Mouse (Mus musculus): ENCODE data around the gene Dnah2. TPM values are rescaled to one million over a fixed set of nuclear protein-coding genes. Genes with fewer than 3 reads are reported as not detected.

The Dnah2 gene
- polyA plus RNA-seq, 1 experiment from 2014 or later, result 8.7 TPM

DNA sequence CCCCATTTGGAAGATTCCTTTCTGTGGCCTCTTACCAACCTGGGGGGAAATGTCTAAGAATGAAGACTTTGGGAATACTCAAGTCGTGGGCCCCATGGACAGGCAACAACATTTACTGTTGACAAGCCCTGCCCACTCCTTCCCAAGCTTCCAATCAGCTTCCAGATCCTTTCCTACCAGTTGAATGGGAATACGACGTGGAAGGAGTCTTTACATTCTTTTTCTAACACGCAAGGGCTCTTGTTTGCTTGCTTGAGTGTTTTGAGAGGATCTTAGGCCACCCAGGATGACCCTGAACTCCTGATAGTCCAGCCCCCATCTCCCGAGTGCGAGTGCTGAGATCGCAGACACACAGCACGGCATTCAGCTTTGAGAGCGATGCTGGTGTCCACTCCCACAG is 47.4 kb downstream of the Dnah2 start:
- H3K4me1 ChIP-seq (replicated peaks; ENCODE audit: control insufficient read depth, insufficient read depth, low read length), result no peaks in the 10 kb centered on the region; the same call in 1 of the 2 replicates
- no peaks in the 10 kb centered on the region for H3K36me3 ChIP-seq (ENCODE audit: control insufficient read depth, insufficient read depth)
- no peak for ATAC-seq
- no peak for TF ChIP-seq CTCF (IDR thresholded peaks at IDR 0.05; ENCODE audit: low read depth)
- H3K4me3 ChIP-seq (ENCODE audit: low read depth, low read length), result no peak overlapping the region
- no peaks in the 10 kb centered on the region for H3K9me3 ChIP-seq (ENCODE audit: control insufficient read depth)
- H3K4me2 ChIP-seq (replicated peaks; ENCODE audit: low read depth), result 0 out of 2 replicates have a peak overlapping the region, but pooled peaks have one; percentile 6
- 48% methylated on average over 9 of the region's 9 CpGs for WGBS
- no peaks in the 10 kb centered on the region for H3K27me3 ChIP-seq (replicated peaks; ENCODE audit: control insufficient read depth, insufficient read depth, low read length)
- H3K9ac ChIP-seq (ENCODE audit: low read depth, low read length), result no peak overlapping the region
- no peak overlapping the region for H3K27ac ChIP-seq (ENCODE audit: low read depth, low read length)

DNA sequence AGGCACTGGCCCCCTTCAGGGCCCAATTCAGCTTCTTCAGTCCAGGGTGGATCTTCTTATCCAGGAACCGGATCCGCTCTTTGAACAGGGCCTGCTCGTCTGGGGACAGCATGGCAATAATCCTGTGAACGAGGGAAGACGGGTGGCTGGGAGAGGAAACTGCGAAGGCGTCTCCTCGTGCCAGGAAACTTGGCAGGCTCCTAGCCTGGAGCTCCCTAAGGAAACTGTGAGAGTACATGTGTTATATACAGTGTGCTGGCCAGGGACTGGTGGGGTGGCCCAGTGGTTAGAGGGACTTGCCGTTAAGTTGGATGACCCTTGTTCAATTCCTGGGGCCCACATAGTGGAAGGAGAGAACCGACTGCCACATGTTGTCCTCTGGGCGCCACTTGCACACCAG is 49.8 kb downstream of the Dnah2 start:
- no peak overlapping the region for H3K4me3 ChIP-seq (ENCODE audit: low read depth, low read length)
- no peak overlapping the region for H3K4me2 ChIP-seq (replicated peaks; ENCODE audit: low read depth)
- H3K4me1 ChIP-seq (replicated peaks; ENCODE audit: control insufficient read depth, insufficient read depth, low read length), result no peaks in the 10 kb centered on the region; the same call in 1 of the 2 replicates
- TF ChIP-seq CTCF (IDR thresholded peaks at IDR 0.05; ENCODE audit: low read depth), result no peak
- WGBS, result 83% methylated on average over 11 of the region's 11 CpGs
- H3K9me3 ChIP-seq (ENCODE audit: control insufficient read depth), result no peaks in the 10 kb centered on the region
- H3K36me3 ChIP-seq (ENCODE audit: control insufficient read depth, insufficient read depth), result no peaks in the 10 kb centered on the region
- H3K27ac ChIP-seq (ENCODE audit: low read depth, low read length), result no peak overlapping the region
- no peak for ATAC-seq
- no peaks in the 10 kb centered on the region for H3K27me3 ChIP-seq (replicated peaks; ENCODE audit: control insufficient read depth, insufficient read depth, low read length)
- H3K9ac ChIP-seq (ENCODE audit: low read depth, low read length), result no peak overlapping the region

DNA sequence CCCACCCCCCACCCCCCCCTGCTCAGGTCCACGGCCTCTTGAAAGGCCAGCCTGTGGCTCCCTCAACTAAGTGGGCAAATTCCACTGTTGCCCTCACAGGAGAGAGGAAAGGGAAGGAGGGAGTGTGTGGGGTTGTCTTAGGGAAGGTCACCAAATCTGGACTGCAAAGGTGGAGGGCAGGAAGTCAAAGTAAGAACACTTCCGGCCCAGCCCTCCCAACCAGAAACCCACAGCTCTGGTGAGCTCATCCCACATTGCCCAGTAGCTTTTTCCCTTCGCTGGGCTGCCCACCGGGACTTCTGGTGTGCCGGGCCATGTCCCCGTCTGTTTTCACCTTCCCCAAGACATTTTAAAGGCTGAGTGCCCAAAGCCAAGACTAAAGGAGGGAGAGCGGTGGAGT is 57.2 kb downstream of the Dnah2 start:
- no peak for TF ChIP-seq CTCF (IDR thresholded peaks at IDR 0.05; ENCODE audit: low read depth)
- H3K4me3 ChIP-seq (ENCODE audit: low read depth, low read length), result no peak overlapping the region
- H3K9me3 ChIP-seq (ENCODE audit: control insufficient read depth), result no peaks in the 10 kb centered on the region
- no peaks in the 10 kb centered on the region; the same call in 1 of the 2 replicates for H3K36me3 ChIP-seq (ENCODE audit: control insufficient read depth, insufficient read depth)
- WGBS, result 76% methylated on average over 7 of the region's 7 CpGs
- no peaks in the 10 kb centered on the region for H3K27me3 ChIP-seq (replicated peaks; ENCODE audit: control insufficient read depth, insufficient read depth, low read length)
- no peaks in the 10 kb centered on the region for H3K4me1 ChIP-seq (replicated peaks; ENCODE audit: control insufficient read depth, insufficient read depth, low read length)
- H3K9ac ChIP-seq (ENCODE audit: low read depth, low read length), result no peak overlapping the region
- H3K4me2 ChIP-seq (replicated peaks; ENCODE audit: low read depth), result no peak overlapping the region
- H3K27ac ChIP-seq (ENCODE audit: low read depth, low read length), result no peak overlapping the region
- no peak for ATAC-seq

DNA sequence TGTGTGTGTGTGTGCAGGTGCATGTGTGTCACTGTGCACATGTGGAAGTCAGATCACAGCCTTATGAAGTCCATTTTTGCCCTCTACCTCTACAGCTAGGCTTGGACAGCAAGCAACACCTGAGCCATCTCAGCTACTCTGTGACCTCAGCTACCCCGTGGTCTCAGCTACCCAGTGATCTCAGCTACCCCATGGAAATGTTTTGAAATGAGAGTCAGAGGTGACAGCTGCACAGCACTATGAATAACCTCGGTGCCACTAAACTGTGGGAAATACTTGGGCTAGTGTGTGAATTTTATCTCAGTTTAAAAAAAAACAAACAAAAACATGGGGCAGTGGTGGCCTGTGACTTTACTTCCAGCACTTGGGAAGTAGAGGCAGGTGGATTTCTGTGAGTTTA is 58.0 kb downstream of the Dnah2 start:
- 79% methylated on average over 2 of the region's 2 CpGs for WGBS
- no peak for ATAC-seq
- H3K9me3 ChIP-seq (ENCODE audit: control insufficient read depth), result no peaks in the 10 kb centered on the region
- H3K27me3 ChIP-seq (replicated peaks; ENCODE audit: control insufficient read depth, insufficient read depth, low read length), result no peaks in the 10 kb centered on the region
- H3K36me3 ChIP-seq (ENCODE audit: control insufficient read depth, insufficient read depth), result no peaks in the 10 kb centered on the region; the same call in 1 of the 2 replicates
- no peak for TF ChIP-seq CTCF (IDR thresholded peaks at IDR 0.05; ENCODE audit: low read depth)
- no peaks in the 10 kb centered on the region for H3K4me1 ChIP-seq (replicated peaks; ENCODE audit: control insufficient read depth, insufficient read depth, low read length)
- no peak overlapping the region for H3K4me3 ChIP-seq (ENCODE audit: low read depth, low read length)
- H3K27ac ChIP-seq (ENCODE audit: low read depth, low read length), result no peak overlapping the region
- no peak overlapping the region for H3K4me2 ChIP-seq (replicated peaks; ENCODE audit: low read depth)
- H3K9ac ChIP-seq (ENCODE audit: low read depth, low read length), result no peak overlapping the region

DNA sequence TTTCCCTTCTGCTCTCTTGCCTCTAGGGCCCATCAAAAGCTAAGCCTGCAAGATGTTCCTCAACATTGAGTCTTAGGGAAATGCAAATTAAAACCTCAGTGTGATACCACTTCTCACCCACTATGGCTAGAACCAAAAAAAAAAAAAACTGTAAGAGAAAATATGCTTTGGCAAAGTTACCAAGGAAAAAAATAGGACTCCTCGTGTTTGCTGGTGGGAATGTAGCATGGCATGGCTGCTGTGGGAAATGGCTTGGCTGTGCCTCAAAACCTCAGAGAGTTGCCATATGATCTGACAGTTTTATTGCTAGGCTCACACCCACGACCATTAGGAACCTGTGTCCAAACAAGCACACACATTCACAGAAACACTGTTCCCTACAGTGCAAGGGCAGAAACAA is 61.4 kb downstream of the Dnah2 start:
- ATAC-seq, result no peak
- Histone ChIP-seq H3K27me3 (replicated peaks; ENCODE audit: control insufficient read depth, insufficient read depth, low read length) (no peaks in the 10 kb centered on the region), H3K36me3 (ENCODE audit: control insufficient read depth, insufficient read depth) (no peaks in the 10 kb centered on the region; the same call in 1 of the 2 replicates), H3K9me3 (ENCODE audit: control insufficient read depth) (no peaks in the 10 kb centered on the region), H3K4me2 (replicated peaks; ENCODE audit: low read depth) (no peak overlapping the region), H3K4me1 (replicated peaks; ENCODE audit: control insufficient read depth, insufficient read depth, low read length) (no peaks in the 10 kb centered on the region), H3K4me3 (ENCODE audit: low read depth, low read length) (no peak overlapping the region), H3K9ac (ENCODE audit: low read depth, low read length) (no peak overlapping the region), H3K27ac (ENCODE audit: low read depth, low read length) (no peak overlapping the region)
- 52% methylated on average over 2 of the region's 2 CpGs for WGBS
- no peak for TF ChIP-seq CTCF (IDR thresholded peaks at IDR 0.05; ENCODE audit: low read depth)

DNA sequence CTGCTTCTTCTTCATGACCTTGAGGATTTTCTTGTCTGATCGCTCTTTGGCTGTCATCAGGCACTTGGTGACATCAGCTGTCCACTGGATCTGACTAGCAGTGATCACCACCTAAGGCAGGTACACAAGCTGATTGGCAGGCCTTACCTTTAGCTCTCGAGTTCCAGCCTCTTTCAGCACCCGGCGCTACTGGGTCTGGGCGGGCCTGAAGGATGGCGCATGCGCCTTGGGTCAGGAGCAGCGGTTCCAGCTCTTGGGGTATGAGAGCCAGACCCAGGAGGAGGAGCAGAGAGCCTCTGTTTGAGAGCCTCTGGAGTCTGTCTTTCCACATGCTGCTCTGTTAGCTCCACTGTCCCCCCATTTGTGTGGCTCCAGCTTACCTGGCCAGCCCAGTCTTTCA is 71.3 kb downstream of the Dnah2 start:
- no peak overlapping the region for H3K4me2 ChIP-seq (replicated peaks; ENCODE audit: low read depth)
- no peak overlapping the region for H3K4me3 ChIP-seq (ENCODE audit: low read depth, low read length)
- H3K9me3 ChIP-seq (ENCODE audit: control insufficient read depth), result no peaks in the 10 kb centered on the region
- TF ChIP-seq CTCF (IDR thresholded peaks at IDR 0.05; ENCODE audit: low read depth), result no peak
- H3K27ac ChIP-seq (ENCODE audit: low read depth, low read length), result no peak overlapping the region
- H3K36me3 ChIP-seq (ENCODE audit: control insufficient read depth, insufficient read depth), result no peaks in the 10 kb centered on the region
- 88% methylated on average over 8 of the region's 8 CpGs for WGBS
- no peaks in the 10 kb centered on the region for H3K4me1 ChIP-seq (replicated peaks; ENCODE audit: control insufficient read depth, insufficient read depth, low read length)
- no peak overlapping the region for H3K9ac ChIP-seq (ENCODE audit: low read depth, low read length)
- no peaks in the 10 kb centered on the region for H3K27me3 ChIP-seq (replicated peaks; ENCODE audit: control insufficient read depth, insufficient read depth, low read length)
- ATAC-seq, result no peak

DNA sequence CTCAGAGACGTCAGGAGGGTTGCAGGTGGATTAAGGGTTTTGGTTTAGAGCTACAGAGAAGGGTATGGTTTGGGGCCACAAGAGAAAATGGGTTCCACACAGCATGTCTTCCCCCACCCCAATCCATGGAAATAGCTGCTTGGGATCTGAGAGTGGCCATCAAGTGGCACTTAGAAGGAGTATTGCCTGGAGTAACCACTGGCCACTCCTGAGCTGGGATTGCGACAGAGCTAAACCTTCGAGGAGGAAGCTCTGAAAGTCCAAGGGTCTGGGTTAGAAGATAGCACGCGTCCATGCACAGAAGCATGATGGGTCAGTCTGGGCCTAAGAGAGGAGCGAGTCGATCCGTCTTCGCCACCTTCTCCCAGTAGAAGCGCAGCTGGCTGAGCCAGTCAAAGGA is 72.1 kb downstream of the Dnah2 start:
- Histone ChIP-seq H3K27ac (ENCODE audit: low read depth, low read length) (no peak overlapping the region), H3K4me2 (replicated peaks; ENCODE audit: low read depth) (no peak overlapping the region), H3K36me3 (ENCODE audit: control insufficient read depth, insufficient read depth) (no peaks in the 10 kb centered on the region), H3K9ac (ENCODE audit: low read depth, low read length) (no peak overlapping the region), H3K4me1 (replicated peaks; ENCODE audit: control insufficient read depth, insufficient read depth, low read length) (no peaks in the 10 kb centered on the region), H3K9me3 (ENCODE audit: control insufficient read depth) (no peaks in the 10 kb centered on the region), H3K4me3 (ENCODE audit: low read depth, low read length) (no peak overlapping the region), H3K27me3 (replicated peaks; ENCODE audit: control insufficient read depth, insufficient read depth, low read length) (no peaks in the 10 kb centered on the region)
- ATAC-seq, result 0 out of 2 replicates have a peak, but pooled peaks have one; percentile 12
- 68% methylated on average over 10 of the region's 10 CpGs for WGBS
- TF ChIP-seq CTCF (IDR thresholded peaks at IDR 0.05; ENCODE audit: low read depth), result no peak
